Mouse (Mus musculus): ENCODE measurements around the gene Cfap74. TPM values are rescaled to one million over a fixed set of nuclear protein-coding genes. Genes with fewer than 3 reads are reported as not detected.

The Cfap74 gene
- polyA plus RNA-seq, 1 experiment from 2014 or later: 2.1 TPM

Other genes with a start within 250 kb of the Cfap74 start
- gene Ski, start 186.6 kb upstream of the Cfap74 start, polyA plus RNA-seq (2015; fragmentation: Nextera tagmentation; extraction: Ambion mirVana): 17.7 and 17.9 TPM in 2 replicates
- 58.4 and 60.1 TPM in 2 replicates for gene Faap20, start 159.4 kb upstream of the Cfap74 start, polyA plus RNA-seq (2015; fragmentation: Nextera tagmentation; extraction: Ambion mirVana)
- 16.7 and 16.8 TPM in 2 replicates for gene Prkcz, start 47.8 kb upstream of the Cfap74 start, polyA plus RNA-seq (2015; fragmentation: Nextera tagmentation; extraction: Ambion mirVana)
- 0.23 TPM in 1 of 2 replicates, not detected in the other for gene Gabrd, start 11.1 kb upstream of the Cfap74 start, polyA plus RNA-seq (2015; fragmentation: Nextera tagmentation; extraction: Ambion mirVana)
- 2.6 TPM in 1 of 2 replicates, not detected in the other for gene Tmem52, start 59.9 kb downstream of the Cfap74 start, polyA plus RNA-seq (2015; fragmentation: Nextera tagmentation; extraction: Ambion mirVana)
- gene Gnb1, start 82.2 kb downstream of the Cfap74 start, polyA plus RNA-seq (2015; fragmentation: Nextera tagmentation; extraction: Ambion mirVana): 312 and 332 TPM in 2 replicates
- gene Nadk, start 153.2 kb downstream of the Cfap74 start, polyA plus RNA-seq (2015; fragmentation: Nextera tagmentation; extraction: Ambion mirVana): 85.5 and 89.1 TPM in 2 replicates
- 6.3 and 6.8 TPM in 2 replicates for gene Slc35e2, start 192.2 kb downstream of the Cfap74 start, polyA plus RNA-seq (2015; fragmentation: Nextera tagmentation; extraction: Ambion mirVana)
- gene Cdk11b, start 215.7 kb downstream of the Cfap74 start, polyA plus RNA-seq (2015; fragmentation: Nextera tagmentation; extraction: Ambion mirVana): 50.8 and 55.7 TPM in 2 replicates
- not detected in 2 replicates for gene Gm10563, start 236.2 kb downstream of the Cfap74 start, polyA plus RNA-seq (2015; fragmentation: Nextera tagmentation; extraction: Ambion mirVana)
- 53.8 and 59.8 TPM in 2 replicates for gene Mmp23, start 244.2 kb downstream of the Cfap74 start, polyA plus RNA-seq (2015; fragmentation: Nextera tagmentation; extraction: Ambion mirVana)